Mouse (Mus musculus) thymus, adult 2 months (tissue): Measurements from ENCODE around the gene Asna1.

Source experiments
- CTCF ChIP-seq: fragments of 200-500 bp; IDR thresholded peaks from 2 replicates; pipeline ENCODE4 v1.5.1; 2012; ENCODE audit warnings: mild to moderate bottlenecking, control low read depth, low read length, moderate library complexity, borderline replicate concordance; ENCODE audit not compliant: control insufficient read depth, poor library complexity, insufficient read depth; ENCODE audit errors: extremely low read depth
- POLR2A ChIP-seq: fragments of 200-500 bp; IDR thresholded peaks from 2 replicates; pipeline ENCODE4 v1.6.1; 2012; ENCODE audit warnings: mild to moderate bottlenecking, low read length, control low read depth, moderate library complexity; ENCODE audit not compliant: control insufficient read depth, poor library complexity, insufficient read depth; ENCODE audit errors: extremely low read depth

DNA sequence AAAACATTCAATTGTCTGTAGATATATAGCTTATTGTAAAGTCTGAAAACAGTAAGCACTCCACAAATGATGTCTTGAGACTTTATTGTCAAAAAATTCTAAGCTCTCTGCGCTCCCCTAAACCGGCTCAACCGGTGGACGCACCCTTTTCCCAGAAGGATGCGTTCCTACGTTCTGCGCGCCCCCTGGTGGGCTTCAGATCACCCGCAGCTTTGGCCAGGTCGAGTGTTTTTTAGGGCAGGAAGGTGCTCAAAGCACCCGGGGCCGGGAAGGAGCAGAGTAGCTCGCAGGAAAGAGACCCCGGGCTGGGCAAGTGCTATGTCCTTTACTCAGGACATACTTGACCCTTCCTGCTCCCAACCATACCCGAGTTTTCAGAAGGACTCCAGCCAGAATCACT, 35.3 kb downstream of the Asna1 start:
- TF ChIP-seq CTCF (peak; percentile 97), POLR2A (no peak)
